Mouse (Mus musculus) C2C12 (cell line): Measurements from ENCODE around the gene Cela3a. TPM values are rescaled to one million over a fixed set of nuclear protein-coding genes. Genes with fewer than 3 reads are reported as not detected.

ENCODE experiments used
- H3K27me3 ChIP-seq: one replicate; pipeline ENCODE4 v1.6.1; 2011; ENCODE audit not compliant: control insufficient read depth, insufficient read depth, insufficient read length
- H3K36me3 ChIP-seq: one replicate; pipeline ENCODE4 v1.6.1; 2011; ENCODE audit not compliant: control insufficient read depth, insufficient read depth
- H3K4me3 ChIP-seq: one replicate; pipeline ENCODE4 v1.5.1; 2011; ENCODE audit warnings: mild to moderate bottlenecking, control low read depth; ENCODE audit not compliant: poor library complexity, insufficient read depth, severe bottlenecking
- H3K79me2 ChIP-seq: one replicate; pipeline ENCODE4 v1.6.1; 2011; ENCODE audit not compliant: control insufficient read depth, insufficient read depth
- H3K79me3 ChIP-seq: one replicate; pipeline ENCODE4 v1.6.1; 2011; ENCODE audit warnings: low read depth, control low read depth
- H3ac ChIP-seq: one replicate; pipeline ENCODE3; 2011; ENCODE audit warnings: low read depth; ENCODE audit not compliant: control insufficient read depth, insufficient read length
- CEBPB ChIP-seq: IDR thresholded peaks from one replicate; pipeline ENCODE4 v1.6.1; 2011; ENCODE audit warnings: low read depth, mild to moderate bottlenecking, control low read depth, moderate library complexity
- CTCF ChIP-seq: IDR thresholded peaks from one replicate; pipeline ENCODE4 v1.5.1; 2011; ENCODE audit not compliant: control insufficient read depth, insufficient read depth, insufficient read length
- FOSL1 ChIP-seq: IDR thresholded peaks from one replicate; pipeline ENCODE4 v1.8.0; 2011; ENCODE audit warnings: mild to moderate bottlenecking, low read length; ENCODE audit not compliant: poor library complexity, insufficient read depth, severe bottlenecking
- MAX ChIP-seq: IDR thresholded peaks from one replicate; pipeline ENCODE4 v1.6.1; 2011; ENCODE audit warnings: mild to moderate bottlenecking, control low read depth
- MYOD1 ChIP-seq: IDR thresholded peaks from one replicate; pipeline ENCODE4 v1.6.1; 2011; ENCODE audit warnings: low read depth; ENCODE audit not compliant: control insufficient read depth, insufficient read length
- MYOG ChIP-seq: IDR thresholded peaks from one replicate; pipeline ENCODE4 v1.6.1; 2011; ENCODE audit not compliant: control insufficient read depth, insufficient read length; ENCODE audit errors: extremely low read depth
- USF1 ChIP-seq: IDR thresholded peaks from one replicate; pipeline ENCODE4 v1.6.1; 2011; ENCODE audit warnings: low read depth, mild to moderate bottlenecking, control low read depth, moderate library complexity
- polyA plus RNA-seq: library from polyadenylated mRNA; unstranded; fragments of >200 nt; fragmentation: generic; extraction: Trizol; gene quantifications from one replicate; pipeline ENCODE4 v1.2.1, GENCODE M21; 2012; ENCODE audit warnings: missing spikeins

Gene Cela3a
- polyA plus RNA-seq, 1 experiment: not detected

DNA sequence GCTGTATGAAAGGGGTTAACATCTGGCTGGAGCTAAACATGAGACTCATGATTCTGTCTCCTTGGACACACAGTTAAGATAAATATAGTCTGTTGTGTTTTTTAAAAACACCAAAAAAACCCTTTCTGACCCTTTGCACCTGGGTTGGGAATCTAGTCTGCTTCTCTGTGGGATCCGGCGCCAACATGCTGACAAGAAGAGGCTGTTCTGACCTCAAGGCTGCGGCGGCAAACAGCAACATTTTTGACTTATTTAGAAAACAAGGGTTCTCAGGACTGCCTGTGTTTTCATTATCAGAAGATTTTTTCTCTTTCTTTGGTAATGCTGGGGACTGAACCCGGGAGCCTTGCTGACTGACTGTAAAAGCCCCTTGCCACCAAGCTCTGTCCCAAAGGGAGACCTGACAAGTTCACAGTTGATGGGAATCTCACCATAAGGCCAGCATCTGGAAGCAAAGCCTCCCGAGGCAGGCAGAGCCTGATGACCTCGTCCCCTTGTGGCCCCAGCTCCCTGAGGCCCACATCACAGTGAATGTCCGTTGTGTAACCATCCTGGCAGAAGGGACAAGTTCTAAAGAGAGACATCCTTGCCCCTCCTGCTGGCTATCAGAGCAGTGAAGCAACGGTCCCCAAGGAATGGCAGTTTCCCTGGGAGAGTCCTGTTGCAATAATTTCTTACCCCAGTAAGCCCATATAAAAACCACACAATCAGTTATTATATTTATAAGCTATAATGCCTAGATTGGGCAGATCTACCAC lies 16.0 kb downstream of the Cela3a start:
- TF ChIP-seq MAX: no peak
- Histone ChIP-seq H3K4me3 (no peak overlapping the region), H3K36me3 (no peaks in the 10 kb centered on the region), H3K79me3 (no peaks in the 10 kb centered on the region), H3K79me2 (no peaks in the 10 kb centered on the region), H3ac (no peak overlapping the region), H3K27me3 (no peaks in the 10 kb centered on the region)

DNA sequence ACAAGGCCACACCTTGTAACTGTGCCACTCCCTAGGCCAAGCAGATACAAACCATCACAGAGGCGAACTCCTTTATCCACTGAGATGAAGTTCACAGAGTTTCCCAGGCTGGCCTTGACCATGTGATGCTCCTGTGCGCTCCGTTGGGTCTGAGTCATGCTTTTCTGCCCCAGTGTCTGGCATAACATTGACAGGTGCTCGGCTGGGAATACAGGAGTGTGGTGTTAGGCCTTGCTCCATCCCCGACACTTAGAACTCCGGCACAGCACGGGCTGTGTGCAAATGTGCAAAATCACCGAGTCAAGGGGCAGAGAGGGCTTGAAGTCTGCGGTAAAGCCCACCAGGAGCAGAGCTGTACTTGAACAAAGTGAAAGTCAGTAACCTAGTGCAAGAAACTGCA lies 16.7 kb downstream of the Cela3a start:
- peaks cover 1% of the 10 kb centered on the region for H3K79me2 ChIP-seq
- H3K36me3 ChIP-seq: no peaks in the 10 kb centered on the region
- TF ChIP-seq MYOG (no peak), USF1 (no peak), CTCF (no peak), MYOD1 (no peak), CEBPB (no peak), FOSL1 (no peak), MAX (no peak)

DNA sequence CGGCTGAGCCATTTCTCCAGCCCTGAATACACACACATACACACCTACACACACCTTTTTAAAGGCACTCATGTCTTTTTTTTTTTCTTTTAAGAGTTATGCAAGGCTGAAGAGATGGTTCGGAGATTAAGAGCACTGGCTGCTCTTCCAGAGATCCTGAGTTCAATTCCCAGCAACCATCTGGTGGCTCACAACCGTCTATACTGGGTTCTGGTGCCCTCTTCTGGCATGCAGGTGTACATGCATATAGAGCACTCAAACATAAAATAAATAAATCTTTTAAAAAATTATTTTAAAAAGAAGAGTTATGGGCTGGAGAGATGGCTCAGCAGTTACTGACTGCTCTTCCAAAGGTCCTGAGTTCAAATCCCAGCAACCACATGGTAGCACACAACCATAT lies 18.3 kb downstream of the Cela3a start:
- Histone ChIP-seq H3K27me3 (no peaks in the 10 kb centered on the region), H3K79me3 (peaks cover 7% of the 10 kb centered on the region), H3K79me2 (peaks cover 11% of the 10 kb centered on the region), H3K4me3 (no peak overlapping the region), H3ac (no peak overlapping the region), H3K36me3 (no peaks in the 10 kb centered on the region)
- TF ChIP-seq MAX (no peak), USF1 (no peak), CEBPB (no peak), MYOG (no peak), CTCF (no peak), FOSL1 (no peak), MYOD1 (no peak)

More for the DNA sequence above, 16.7 kb downstream of the Cela3a start:
- H3ac ChIP-seq: no peak overlapping the region
- H3K4me3 ChIP-seq: no peak overlapping the region
- no peaks in the 10 kb centered on the region for H3K79me3 ChIP-seq
- H3K27me3 ChIP-seq: no peaks in the 10 kb centered on the region

DNA sequence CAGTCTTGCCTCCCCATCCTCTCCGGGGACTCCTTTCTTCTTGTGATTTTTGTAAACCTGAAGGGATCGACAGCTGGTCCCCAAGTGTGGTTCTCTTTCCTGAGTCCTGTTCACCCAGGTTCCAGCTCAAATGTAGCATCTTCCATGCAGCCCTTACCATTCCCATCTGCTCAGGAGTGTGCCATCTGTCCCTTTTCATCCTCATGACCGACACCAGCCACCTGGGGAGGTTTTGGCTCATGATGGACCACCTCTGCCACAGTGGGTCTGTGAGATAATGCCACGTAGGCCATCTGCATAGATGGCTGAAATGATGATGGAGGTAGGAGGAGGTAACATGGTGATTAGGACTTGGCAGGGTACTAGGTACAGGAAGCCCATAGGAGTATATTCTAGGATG lies 19.4 kb downstream of the Cela3a start:
- H3K4me3 ChIP-seq: no peak overlapping the region
- peaks cover 11% of the 10 kb centered on the region for H3K79me2 ChIP-seq

DNA sequence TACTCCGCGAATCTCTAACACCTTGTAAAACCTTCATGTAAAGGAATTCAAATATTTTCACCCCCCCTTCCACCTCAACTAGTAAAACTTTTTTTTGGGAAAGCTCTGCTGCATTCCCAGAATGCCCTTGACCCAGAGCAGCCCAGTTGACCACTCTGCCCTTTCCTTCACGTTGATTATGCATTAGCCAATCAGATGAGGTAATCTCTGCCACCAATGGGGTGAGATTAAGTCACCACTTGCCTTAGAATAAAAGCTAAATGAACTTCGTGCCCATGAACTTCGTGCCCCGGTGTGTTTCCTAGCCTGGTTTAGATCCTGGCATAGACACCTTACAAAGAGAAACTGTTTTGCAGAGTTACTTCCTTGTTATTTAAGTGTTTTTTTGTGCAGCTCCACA lies 20.6 kb downstream of the Cela3a start:
- H3K36me3 ChIP-seq: no peaks in the 10 kb centered on the region
- H3ac ChIP-seq: no peak overlapping the region
- H3K4me3 ChIP-seq: peak overlapping the region; percentile 56
- TF ChIP-seq CTCF (no peak), MYOD1 (no peak), MYOG (no peak), MAX (no peak), CEBPB (no peak), USF1 (no peak)
- no peaks in the 10 kb centered on the region for H3K27me3 ChIP-seq
- H3K79me2 ChIP-seq: peaks cover 11% of the 10 kb centered on the region
- peaks cover 7% of the 10 kb centered on the region for H3K79me3 ChIP-seq

More for the DNA sequence above, 19.4 kb downstream of the Cela3a start:
- Histone ChIP-seq H3K79me3 (peaks cover 7% of the 10 kb centered on the region), H3K27me3 (no peaks in the 10 kb centered on the region), H3K36me3 (no peaks in the 10 kb centered on the region), H3ac (no peak overlapping the region)
- TF ChIP-seq CTCF: no peak
- TF ChIP-seq MAX: no peak
- TF ChIP-seq MYOG: no peak
- TF ChIP-seq MYOD1: no peak
- no peak for TF ChIP-seq USF1
- TF ChIP-seq FOSL1: no peak
- no peak for TF ChIP-seq CEBPB

DNA sequence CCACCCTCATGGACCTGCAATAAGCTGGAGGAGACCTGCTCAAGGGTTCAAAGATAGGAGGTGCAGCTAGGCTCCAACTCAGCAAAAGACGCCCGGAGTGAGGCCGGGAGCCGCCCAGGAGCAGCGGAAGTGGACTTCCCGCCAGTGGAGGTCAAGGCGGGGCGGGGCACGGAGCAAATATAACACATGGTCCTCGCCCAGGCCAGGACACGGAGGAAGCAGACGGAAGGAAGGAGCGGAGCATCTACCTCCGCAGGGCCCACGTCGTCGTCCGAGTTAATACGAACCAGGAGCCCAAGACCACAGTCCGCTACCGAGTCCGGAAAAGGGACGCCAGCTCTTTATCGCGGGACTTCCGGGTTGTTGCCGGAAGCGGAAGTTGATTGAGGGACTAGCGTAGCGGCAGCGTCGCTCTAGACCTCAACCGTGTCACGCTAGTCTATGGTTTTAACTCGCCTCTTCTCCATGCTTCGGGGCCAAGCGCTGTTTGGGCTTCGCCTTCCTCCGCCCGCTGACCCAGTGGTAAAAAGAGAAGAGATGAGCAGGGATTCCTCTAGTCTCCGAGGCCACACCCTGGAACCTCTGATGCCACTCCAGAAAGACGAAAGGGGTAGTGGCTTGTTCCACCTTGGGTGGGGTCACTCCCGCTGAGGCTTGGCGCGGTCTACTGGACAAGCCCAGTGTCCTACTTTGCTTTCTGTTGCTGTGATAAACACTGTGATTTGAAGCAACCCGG lies 21.4 kb downstream of the Cela3a start:
- peaks cover 7% of the 10 kb centered on the region for H3K79me3 ChIP-seq
- H3ac ChIP-seq: peak overlapping the region; percentile 75
- TF ChIP-seq MAX (peak; percentile 53), USF1 (no peak)
- H3K79me2 ChIP-seq: peaks cover 11% of the 10 kb centered on the region
- H3K4me3 ChIP-seq: peak overlapping the region; percentile 56
- H3K27me3 ChIP-seq: no peaks in the 10 kb centered on the region
- no peaks in the 10 kb centered on the region for H3K36me3 ChIP-seq
